Mouse (Mus musculus): ENCODE data around the gene Gm10912. TPM values are rescaled to one million over a fixed set of nuclear protein-coding genes. Genes with fewer than 3 reads are reported as not detected.
A peak's percentile ranks its signal among the peaks of the same experiment; 100 is the strongest.
"Not testable (repeated sequence)": the region's sequence is repeated elsewhere in the genome, so short reads cannot be mapped to it uniquely, and the experiment has no call there.

The Gm10912 gene
- total RNA-seq, 2 experiments from 2014 or later = 0.42 to 0.56 TPM

DNA sequence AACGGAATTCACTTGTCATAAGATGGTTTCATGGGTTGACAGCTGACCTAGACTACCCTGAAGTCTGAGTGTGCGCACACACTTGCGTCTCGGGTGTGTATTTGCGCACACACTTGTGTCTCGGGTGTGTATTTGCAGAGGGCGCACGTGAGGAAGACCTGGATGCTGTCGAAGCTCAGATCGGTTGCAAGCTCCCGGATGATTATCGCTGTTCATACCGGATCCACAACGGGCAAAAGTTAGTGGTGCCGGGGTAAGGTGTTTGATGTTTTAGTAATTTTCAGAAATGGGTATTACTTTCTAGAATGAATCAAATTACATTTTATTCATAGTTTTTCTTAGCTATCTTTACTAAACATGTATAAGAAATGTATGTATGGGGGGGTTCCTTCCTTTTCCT, 22.9 kb upstream of the Gm10912 start:
- DNase-seq (ENCODE audit: low spot score in 2 of 2) = no peak
- H3K27ac ChIP-seq = no peak overlapping the region
- no peak for TF ChIP-seq CTCF (conservative IDR thresholded peaks at IDR 0.05)
- no peak overlapping the region for H3K4me3 ChIP-seq

DNA sequence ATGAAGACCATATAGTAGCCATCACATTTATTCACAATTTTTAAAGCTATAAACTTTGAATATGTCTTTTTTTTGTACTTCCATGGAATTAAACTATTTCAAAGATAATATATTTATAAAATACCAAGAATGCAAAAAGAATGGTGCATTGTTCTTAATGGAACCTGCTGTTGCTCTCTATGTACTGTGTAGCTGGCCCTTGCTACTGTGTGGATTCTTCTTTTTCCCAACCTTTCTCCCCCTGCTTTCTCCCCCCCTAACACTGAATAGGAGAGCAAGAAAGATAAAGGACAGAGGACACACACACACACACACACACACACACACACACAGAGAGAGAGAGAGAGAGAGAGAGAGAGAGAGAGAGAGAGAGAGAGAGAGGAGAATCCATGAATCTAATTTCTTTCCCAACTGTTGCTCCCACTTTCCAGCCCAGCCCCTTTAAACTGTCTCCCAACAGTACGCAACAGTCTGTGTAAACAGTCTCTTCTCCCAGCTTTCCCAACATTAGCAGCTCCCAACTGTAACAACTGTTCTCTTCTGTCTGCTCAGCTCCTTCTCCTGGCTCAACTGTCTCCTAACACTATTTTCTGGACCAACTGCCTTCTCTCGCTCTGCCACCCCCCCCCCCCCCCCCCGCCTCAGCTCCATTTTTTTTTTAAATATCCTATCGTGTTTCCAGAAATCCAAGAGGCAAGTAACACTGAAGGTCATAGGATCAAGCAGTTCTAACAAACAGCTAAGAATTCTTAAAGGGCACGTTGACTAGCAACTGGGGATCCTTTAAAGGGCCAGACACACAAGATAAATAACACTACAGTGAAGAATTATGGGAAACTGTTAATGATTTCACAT, 21.8 kb upstream of the Gm10912 start:
- DNase-seq (ENCODE audit: low spot score in 2 of 2) = no peak
- no peak overlapping the region for H3K4me3 ChIP-seq
- no peak for TF ChIP-seq CTCF (conservative IDR thresholded peaks at IDR 0.05)
- no peak overlapping the region for H3K27ac ChIP-seq

- H3K4me3 ChIP-seq = no peak overlapping the region
- TF ChIP-seq CTCF (conservative IDR thresholded peaks at IDR 0.05) = no peak
- H3K27ac ChIP-seq = no peak overlapping the region
- DNase-seq (ENCODE audit: low spot score in 2 of 2) = no peak
These were observed 21.0 kb upstream of the Gm10912 start for GRCm38 (mm10) chr2:104044479-104045080.

GRCm38 (mm10) chr2:104058381-104058780, 7.2 kb upstream of the Gm10912 start:
- no peak for TF ChIP-seq CTCF (conservative IDR thresholded peaks at IDR 0.05)
- Histone ChIP-seq H3K4me3 (no peak overlapping the region), H3K27ac (no peak overlapping the region)
- DNase-seq (ENCODE audit: low spot score in 2 of 2) = no peak

DNA sequence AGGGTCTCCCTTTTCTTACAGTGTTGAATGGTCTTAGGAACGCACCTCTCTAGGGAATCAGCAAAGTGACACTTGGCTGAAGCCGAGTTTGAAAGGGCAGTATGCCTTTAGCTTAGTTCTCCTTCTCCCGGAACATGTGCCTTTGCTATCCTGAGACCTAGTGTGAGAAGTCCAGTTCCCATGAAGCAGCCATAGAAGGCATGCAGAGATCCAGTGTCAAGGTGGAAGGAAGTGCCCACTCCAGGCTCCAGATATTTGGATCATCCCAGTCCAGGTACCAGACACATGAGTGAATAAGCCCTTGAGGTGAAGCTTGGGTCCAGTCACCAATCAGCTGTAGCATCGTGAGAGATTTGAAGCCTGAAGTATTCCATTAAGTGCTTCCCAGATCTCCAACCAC, 6.7 kb upstream of the Gm10912 start:
- H3K4me3 ChIP-seq = no peak overlapping the region
- TF ChIP-seq CTCF (conservative IDR thresholded peaks at IDR 0.05) = no peak
- no peak overlapping the region for H3K27ac ChIP-seq
- no peak for DNase-seq (ENCODE audit: low spot score in 2 of 2)

DNA sequence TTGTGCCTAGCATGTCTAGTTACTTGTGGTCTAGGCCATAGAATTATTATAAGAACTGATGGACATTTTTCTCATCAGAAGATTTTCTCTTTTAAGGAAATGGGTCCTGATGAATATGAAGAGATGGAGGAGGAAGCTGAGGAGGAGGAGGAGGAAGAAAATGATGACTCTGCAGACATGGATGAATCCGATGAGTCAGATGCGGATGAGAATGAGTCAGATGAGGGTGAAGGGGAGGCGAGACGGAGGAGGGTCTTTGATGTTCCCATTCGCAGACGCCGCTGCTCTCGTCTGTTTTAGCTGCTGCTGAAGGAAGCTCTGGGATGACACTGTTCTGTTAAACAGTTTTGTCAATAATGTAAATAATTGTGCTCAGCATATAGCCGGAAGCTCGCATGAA, 5.8 kb upstream of the Gm10912 start:
- TF ChIP-seq CTCF (conservative IDR thresholded peaks at IDR 0.05) = no peak
- no peak overlapping the region for H3K27ac ChIP-seq
- no peak for DNase-seq (ENCODE audit: low spot score in 2 of 2)
- no peak overlapping the region for H3K4me3 ChIP-seq

GRCm38 (mm10) chr2:104060996-104061395, 4.6 kb upstream of the Gm10912 start:
- DNase-seq (ENCODE audit: low spot score in 2 of 2) = no peak
- Histone ChIP-seq H3K27ac (no peak overlapping the region), H3K4me3 (no peak overlapping the region)
- TF ChIP-seq CTCF (conservative IDR thresholded peaks at IDR 0.05) = no peak

GRCm38 (mm10) chr2:104062665-104063064, 3.0 kb upstream of the Gm10912 start:
- Histone ChIP-seq H3K4me3 (no peak overlapping the region), H3K27ac (no peak overlapping the region)
- TF ChIP-seq CTCF (conservative IDR thresholded peaks at IDR 0.05) = no peak
- DNase-seq (ENCODE audit: low spot score in 2 of 2) = no peak

- TF ChIP-seq CTCF (conservative IDR thresholded peaks at IDR 0.05) = no peak
- no peak for DNase-seq (ENCODE audit: low spot score in 2 of 2)
- no peak overlapping the region for H3K4me3 ChIP-seq
- no peak overlapping the region for H3K27ac ChIP-seq
These were observed 1.5 kb upstream of the Gm10912 start for GRCm38 (mm10) chr2:104064152-104064551.

DNA sequence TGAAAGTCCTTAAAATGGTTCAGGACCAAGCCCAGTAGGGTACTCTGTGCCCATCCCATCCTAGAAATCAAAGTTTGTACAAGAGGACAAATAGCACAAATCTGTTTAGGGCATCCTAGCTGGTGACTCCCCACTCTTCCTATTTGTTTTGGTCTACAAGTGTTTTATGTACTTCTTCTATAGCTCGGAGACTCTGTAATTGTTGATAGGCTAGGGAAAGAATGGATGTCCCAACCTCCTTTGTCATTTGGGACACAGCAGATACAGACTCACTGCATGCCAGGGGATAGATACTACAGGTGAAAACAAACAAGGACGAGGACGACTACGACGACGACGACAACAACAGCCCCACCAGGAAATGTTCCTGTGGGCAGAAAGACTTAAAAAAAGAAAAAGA, 2.8 kb downstream of the Gm10912 start, which contains the start of gene Gm10799:
Gm10799 (minus strand) TSS at position 101 of the 400 bp plus-strand sequence.
- H3K27ac ChIP-seq, H3K4me3 ChIP-seq: not testable (repeated sequence)

GRCm38 (mm10) chr2:104069704-104070185, 4.1 kb downstream of the Gm10912 start, which contains the start of gene Cd59b:
TSS of gene Cd59b (plus strand) at chr2:104069849.
- Histone ChIP-seq H3K4me3 (peak within 1 kb of the TSS; percentile 30), H3K27ac (no peak within 1 kb of the TSS)
- DNase-seq (ENCODE audit: low spot score in 2 of 2) = no peak
- no peak for TF ChIP-seq CTCF (conservative IDR thresholded peaks at IDR 0.05)

More for the DNA sequence above, 2.8 kb downstream of the Gm10912 start, which contains the start of gene Gm10799:
- not testable (repeated sequence) for DNase-seq (ENCODE audit: low spot score in 2 of 2)

- DNase-seq (ENCODE audit: low spot score in 2 of 2); H3K4me3 ChIP-seq; H3K27ac ChIP-seq: not testable (repeated sequence)
These were observed 12.7 kb downstream of the Gm10912 start for GRCm38 (mm10) chr2:104078285-104078684.

DNA sequence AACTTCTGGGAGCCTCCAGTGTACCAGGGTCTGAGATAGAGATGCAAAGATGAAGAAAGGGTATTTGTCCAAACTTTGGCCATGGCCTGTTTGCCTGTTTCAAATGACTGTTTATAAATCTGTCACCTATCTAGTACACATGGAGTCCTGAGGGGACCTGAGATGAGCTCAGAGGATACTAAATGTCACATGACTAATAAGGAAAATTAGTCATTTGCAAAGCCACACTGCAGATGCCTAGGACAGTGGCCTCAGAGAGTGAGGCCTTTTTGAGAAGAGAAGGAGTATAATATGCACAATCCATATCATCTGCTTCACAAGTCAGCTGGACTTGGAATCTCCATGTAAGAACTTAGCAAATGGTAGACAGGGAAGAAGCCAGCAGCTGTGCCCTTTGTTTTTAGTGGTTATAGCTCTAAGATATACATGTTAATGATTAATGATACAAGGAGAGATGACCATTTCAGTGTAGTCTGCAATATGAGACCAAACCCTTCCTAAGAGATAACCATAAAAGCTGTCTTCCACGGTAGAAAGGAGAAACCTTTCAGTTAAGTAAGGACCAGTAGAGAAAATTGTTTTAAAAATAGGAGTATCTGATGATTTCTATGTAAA, 15.9 kb downstream of the Gm10912 start:
- H3K27ac ChIP-seq = not testable (repeated sequence)

More for the DNA sequence above, 15.9 kb downstream of the Gm10912 start:
- not testable (repeated sequence) for DNase-seq (ENCODE audit: low spot score in 2 of 2); H3K4me3 ChIP-seq
